Mouse (Mus musculus): ENCODE measurements around the gene Spred2.

GRCm38 (mm10) chr11:20034337-20034947, 110.3 kb downstream of the Spred2 start:
- TF ChIP-seq CTCF (IDR thresholded peaks at IDR 0.05; ENCODE audit: borderline replicate concordance, control insufficient read depth, extremely low read depth, insufficient read depth, low read length, poor library complexity) = no peak
- no peak for TF ChIP-seq POLR2A (IDR thresholded peaks at IDR 0.05; ENCODE audit: control insufficient read depth, extremely low read depth, insufficient read depth, low read length, poor library complexity)

All from thymus, adult 2 months (tissue).